Mouse (Mus musculus): ENCODE data around the gene A930004D18Rik. TPM values are rescaled to one million over a fixed set of nuclear protein-coding genes. Genes with fewer than 3 reads are reported as not detected.
A peak's percentile ranks its signal among the peaks of the same experiment; 100 is the strongest.

Gene A930004D18Rik
- 14.5 and 14.9 TPM in 2 replicates for polyA plus RNA-seq (2016; fragmentation: Nextera tagmentation; extraction: Ambion mirVana)

DNA sequence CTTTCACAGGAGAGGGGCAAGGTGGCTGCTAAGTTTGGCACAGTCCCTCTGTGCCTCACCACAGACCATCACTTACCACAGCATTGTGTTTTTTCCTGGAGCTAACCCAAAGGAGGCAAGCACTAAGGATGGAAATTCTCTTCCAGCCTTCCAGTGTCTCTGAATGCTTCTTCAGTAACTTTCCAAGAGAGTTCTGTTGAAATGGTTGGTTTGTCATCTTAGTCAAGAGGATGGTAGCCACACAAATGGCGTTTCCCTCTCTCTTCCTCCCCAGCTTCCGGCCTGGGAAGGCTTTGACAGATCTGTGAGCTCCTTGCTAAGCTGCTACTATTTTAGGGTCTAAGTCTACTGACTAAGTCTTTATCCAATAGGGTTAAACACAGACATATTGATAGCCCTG, at the start of gene A930004D18Rik:
TSS of gene A930004D18Rik (minus strand) at position 247 of the 400 bp plus-strand sequence.
- no peak within 1 kb of the TSS for H3K4me3 ChIP-seq
- H3K36me3 ChIP-seq: no peaks in the 10 kb centered on the region
- no peaks in the 10 kb centered on the region for H3K9me3 ChIP-seq
- H3K27me3 ChIP-seq (ENCODE audit: insufficient read depth, poor library complexity, severe bottlenecking): no peaks in the 10 kb centered on the region
- 20% methylated on average over 2 of the region's 2 CpGs for WGBS
- peaks cover 68% of the 10 kb centered on the region for H3K4me1 ChIP-seq
- peak within 1 kb of the TSS; percentile 100 for H3K27ac ChIP-seq
- DNase-seq (ENCODE audit: low spot score): no peak

DNA sequence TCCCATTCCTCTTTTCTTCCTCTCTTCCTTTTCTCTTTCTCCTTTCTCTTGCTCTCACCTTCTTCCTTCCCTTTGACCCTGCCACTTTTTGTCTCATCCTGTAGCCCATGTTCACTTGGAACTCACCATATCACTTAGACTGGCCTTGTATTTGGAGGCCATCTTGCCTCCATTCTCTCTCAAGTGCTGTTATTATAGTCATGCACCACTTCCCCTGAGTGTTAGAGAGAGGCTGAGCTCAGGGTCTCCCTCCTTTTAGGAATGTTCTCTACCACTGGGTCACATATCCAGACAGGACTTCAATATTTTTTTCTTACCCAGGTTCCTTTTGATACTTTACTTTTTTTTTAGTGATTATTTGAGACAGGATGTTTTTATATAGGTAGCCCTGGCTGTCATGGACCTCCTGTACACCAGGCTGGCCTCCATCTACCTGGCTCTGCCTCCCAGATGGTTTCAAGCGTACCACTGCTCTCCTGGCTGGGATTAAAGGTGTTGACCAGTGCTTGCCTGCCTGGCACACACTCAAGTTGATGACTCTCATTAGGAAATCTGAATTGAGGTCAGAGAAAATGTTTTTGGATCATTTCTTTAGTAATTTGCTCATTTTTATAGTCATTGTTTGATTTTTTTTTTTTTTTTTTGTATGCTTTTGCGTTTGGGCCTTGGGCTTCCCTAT, 42.8 kb upstream of the A930004D18Rik start:
- Histone ChIP-seq H3K27ac (no peak overlapping the region), H3K27me3 (ENCODE audit: insufficient read depth, poor library complexity, severe bottlenecking) (no peaks in the 10 kb centered on the region), H3K4me1 (no peaks in the 10 kb centered on the region), H3K4me3 (no peak overlapping the region), H3K9me3 (no peaks in the 10 kb centered on the region), H3K36me3 (peaks cover 72% of the 10 kb centered on the region)
- no peak for DNase-seq (ENCODE audit: low spot score)
- WGBS: 92% methylated on average over 2 of the region's 2 CpGs

DNA sequence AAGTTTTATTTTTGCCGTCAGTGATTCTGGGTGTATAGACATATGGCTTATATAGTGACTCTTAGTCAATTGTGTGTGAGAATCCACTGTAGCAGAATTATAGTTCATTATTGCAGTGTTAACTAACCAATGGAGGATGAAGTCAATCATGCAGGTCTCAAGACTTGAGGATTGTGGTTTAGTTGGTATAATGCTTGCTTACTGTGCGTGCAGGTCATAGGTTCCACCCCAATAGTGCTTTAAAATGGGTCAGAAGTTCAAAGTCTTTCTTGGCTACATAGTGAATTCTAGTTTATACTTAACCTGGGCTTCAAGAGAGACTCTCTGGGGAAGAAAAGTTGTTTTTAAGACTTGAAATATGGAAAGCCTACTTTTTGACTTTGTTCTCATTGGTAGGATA, 34.4 kb upstream of the A930004D18Rik start:
- no peak overlapping the region for H3K4me3 ChIP-seq
- no peak overlapping the region for H3K27ac ChIP-seq
- H3K36me3 ChIP-seq: peaks cover 57% of the 10 kb centered on the region
- WGBS: 92% methylated on average over 2 of the region's 2 CpGs
- H3K27me3 ChIP-seq (ENCODE audit: insufficient read depth, poor library complexity, severe bottlenecking): no peaks in the 10 kb centered on the region
- no peaks in the 10 kb centered on the region for H3K9me3 ChIP-seq
- no peak for DNase-seq (ENCODE audit: low spot score)
- no peaks in the 10 kb centered on the region for H3K4me1 ChIP-seq

DNA sequence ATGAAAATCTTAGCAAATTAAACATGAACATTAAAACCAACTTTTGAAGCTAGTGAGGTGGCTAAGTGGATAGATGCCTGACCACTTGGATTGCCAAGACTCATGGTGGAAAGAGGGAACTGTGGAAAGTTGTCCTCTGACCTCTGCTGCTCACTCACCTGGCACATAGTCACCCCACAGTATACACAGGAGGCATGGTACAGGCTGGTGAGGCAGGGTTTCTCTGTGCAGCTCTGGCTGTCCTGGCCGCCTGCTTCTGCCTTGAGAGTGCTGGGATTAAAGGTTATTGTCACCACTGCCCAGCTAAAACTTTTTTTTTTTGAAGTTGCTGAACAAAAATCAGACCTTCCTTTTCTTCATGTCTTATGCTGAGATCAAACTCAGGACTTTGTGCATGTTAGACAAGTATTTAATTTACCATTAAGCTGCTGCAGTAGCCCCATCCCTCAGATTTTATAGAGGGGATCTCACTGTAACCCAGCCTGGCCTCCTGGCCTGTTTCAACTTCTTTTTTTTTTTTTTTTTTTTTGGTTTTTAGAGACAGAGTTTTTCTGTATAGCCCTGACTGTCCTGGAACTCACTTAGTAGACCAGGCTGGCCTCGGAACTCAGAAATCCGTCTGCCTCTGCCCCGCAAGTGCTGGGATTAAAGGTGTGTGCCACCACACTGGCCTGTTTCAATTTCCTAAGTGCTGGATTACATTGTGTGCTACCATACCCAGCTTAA, 30.7 kb upstream of the A930004D18Rik start:
- 93% methylated on average over 4 of the region's 4 CpGs for WGBS
- Histone ChIP-seq H3K27me3 (ENCODE audit: insufficient read depth, poor library complexity, severe bottlenecking) (no peaks in the 10 kb centered on the region), H3K4me1 (peaks cover 13% of the 10 kb centered on the region), H3K36me3 (peaks cover 38% of the 10 kb centered on the region), H3K4me3 (no peak overlapping the region), H3K27ac (no peak overlapping the region), H3K9me3 (no peaks in the 10 kb centered on the region)
- DNase-seq (ENCODE audit: low spot score): no peak

DNA sequence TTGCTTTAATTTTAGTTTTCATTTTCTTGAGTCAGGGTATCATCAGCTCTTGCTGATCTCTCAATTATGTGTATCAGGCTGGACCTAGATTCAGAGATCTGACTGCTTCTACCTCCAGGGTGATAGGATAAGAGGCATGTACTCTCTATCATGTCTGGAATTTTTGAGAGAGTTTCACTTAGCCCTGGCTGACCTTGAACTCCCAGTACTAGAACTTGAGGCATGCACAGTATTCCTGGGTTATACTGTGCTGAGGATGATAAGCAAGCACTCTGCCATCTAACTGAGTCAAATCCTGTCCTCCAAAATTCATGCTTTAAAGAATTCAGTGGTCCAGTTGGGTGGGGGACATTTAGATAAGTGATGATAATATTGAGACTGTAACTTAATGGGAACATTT, 28.9 kb upstream of the A930004D18Rik start:
- Histone ChIP-seq H3K27ac (no peak overlapping the region), H3K4me3 (peak overlapping the region; percentile 93), H3K27me3 (ENCODE audit: insufficient read depth, poor library complexity, severe bottlenecking) (no peaks in the 10 kb centered on the region), H3K36me3 (peaks cover 22% of the 10 kb centered on the region), H3K9me3 (no peaks in the 10 kb centered on the region), H3K4me1 (peaks cover 13% of the 10 kb centered on the region)
- DNase-seq (ENCODE audit: low spot score): no peak

DNA sequence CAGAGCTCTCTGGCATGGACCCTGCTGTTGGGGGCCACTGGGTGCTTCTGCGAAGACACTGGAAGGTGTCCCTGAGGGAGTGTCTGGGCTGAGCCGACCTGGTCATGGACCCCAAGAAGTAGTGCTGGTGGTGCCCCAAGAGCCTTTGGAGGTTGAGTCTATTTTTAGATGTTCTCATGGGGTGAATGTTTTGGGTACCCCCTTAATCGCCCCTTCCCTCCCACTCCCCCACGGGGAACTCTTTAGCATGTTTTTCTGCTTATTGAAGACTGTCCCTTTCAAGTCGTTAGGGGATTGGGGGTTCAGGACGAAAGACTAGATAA, 28.1 kb upstream of the A930004D18Rik start:
- WGBS: 9% methylated on average over 6 of the region's 6 CpGs
- peaks cover 19% of the 10 kb centered on the region for H3K36me3 ChIP-seq
- no peaks in the 10 kb centered on the region for H3K27me3 ChIP-seq (ENCODE audit: insufficient read depth, poor library complexity, severe bottlenecking)
- H3K27ac ChIP-seq: peak overlapping the region; percentile 99
- no peak for DNase-seq (ENCODE audit: low spot score)
- H3K9me3 ChIP-seq: no peaks in the 10 kb centered on the region
- peak overlapping the region; percentile 93 for H3K4me3 ChIP-seq
- peaks cover 13% of the 10 kb centered on the region for H3K4me1 ChIP-seq

DNA sequence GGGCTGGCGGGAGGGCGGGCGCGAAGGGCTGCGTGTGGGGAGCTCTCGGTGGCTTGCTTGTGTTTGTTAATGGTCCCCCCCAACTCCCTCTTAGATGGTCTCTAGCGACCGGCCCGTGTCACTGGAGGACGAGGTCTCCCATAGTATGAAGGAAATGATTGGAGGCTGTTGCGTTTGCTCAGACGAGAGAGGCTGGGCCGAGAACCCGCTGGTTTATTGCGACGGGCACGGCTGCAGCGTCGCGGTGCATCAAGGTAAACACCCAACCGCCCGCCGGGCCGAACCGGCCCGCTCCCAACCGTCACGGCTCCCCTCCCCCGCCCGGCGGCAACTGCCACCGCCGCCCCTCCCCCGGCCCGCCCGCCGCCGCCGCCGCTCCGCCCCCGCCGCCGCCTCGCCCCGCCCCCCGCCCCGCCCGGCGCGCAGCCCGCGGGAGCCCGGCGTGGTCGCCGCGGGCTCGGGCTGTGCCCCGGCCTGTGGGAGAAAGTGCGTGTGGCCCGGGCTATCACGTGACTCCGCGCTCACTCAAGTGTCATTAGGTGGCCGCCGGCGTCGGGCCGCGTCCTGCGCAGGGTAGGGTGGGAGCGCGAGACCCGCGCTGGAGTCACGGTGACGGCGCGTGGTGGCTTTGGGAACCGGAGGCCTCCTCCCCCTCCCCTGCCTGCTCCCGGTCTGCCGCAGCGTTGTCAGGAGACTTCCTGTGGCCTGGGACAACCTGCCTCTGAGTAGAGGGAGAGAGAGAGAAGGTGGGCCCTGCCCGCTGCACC, 27.6 kb upstream of the A930004D18Rik start:
- no peaks in the 10 kb centered on the region for H3K9me3 ChIP-seq
- 2% methylated on average over 62 of the region's 85 CpGs for WGBS
- H3K27ac ChIP-seq: peak overlapping the region; percentile 99
- no peaks in the 10 kb centered on the region for H3K27me3 ChIP-seq (ENCODE audit: insufficient read depth, poor library complexity, severe bottlenecking)
- DNase-seq (ENCODE audit: low spot score): peak; percentile 90
- peaks cover 13% of the 10 kb centered on the region for H3K4me1 ChIP-seq
- peak overlapping the region; percentile 93 for H3K4me3 ChIP-seq
- peaks cover 19% of the 10 kb centered on the region for H3K36me3 ChIP-seq

DNA sequence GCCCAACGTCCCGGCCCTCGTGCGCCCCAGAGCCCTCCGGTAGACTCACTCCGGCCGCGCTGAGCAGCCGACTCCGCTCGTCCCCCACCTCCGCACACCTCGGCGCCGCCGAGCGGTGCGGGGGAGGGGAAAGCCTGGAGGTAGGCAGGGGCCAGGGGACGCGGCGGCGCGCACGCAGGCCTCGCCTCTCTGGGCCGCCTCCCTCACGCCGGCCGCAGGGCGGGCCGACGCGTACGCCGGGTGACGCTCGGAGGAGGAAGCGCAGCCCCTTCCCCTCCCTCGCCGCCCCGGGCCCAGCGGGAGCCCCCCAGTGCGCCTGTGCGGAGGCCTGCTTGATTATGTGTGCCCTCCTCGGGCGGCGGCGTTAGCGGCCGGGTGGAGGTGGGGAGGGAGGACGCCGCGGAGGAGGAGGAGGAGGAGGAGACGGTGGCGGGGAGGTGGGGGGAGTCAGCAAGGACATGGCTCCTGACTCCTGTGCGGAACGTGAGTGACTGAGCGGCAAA, 26.9 kb upstream of the A930004D18Rik start:
- Histone ChIP-seq H3K4me3 (peak overlapping the region; percentile 93), H3K9me3 (no peaks in the 10 kb centered on the region), H3K27ac (peak overlapping the region; percentile 99), H3K4me1 (peaks cover 13% of the 10 kb centered on the region), H3K27me3 (ENCODE audit: insufficient read depth, poor library complexity, severe bottlenecking) (no peaks in the 10 kb centered on the region), H3K36me3 (peaks cover 16% of the 10 kb centered on the region)
- WGBS: under 1% methylated on average over 53 of the region's 58 CpGs
- DNase-seq (ENCODE audit: low spot score): peak; percentile 96

DNA sequence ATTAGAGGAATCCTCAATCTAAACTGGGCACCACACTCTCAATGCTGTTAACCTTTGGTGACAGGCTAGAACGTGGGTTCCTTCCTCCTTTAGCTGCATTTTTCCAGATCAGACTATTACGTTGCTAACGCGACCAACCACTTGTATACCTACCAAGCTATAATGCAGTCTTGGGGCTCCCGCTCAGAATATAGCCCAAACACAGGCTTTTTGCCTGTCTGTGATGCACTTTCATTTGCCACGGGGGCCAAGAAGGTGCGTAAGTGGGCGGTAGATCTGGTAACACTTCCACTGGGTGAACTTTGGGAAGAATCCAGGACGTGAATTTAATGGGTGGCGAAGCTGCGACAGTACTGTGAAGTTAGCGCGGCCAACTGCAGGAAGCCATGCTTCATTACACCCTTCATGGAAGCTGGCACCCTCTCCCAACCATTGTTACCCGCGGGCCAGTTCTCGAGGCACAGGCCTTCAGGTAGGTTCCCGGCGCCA, 26.3 kb upstream of the A930004D18Rik start:
- Histone ChIP-seq H3K27ac (peak overlapping the region; percentile 99), H3K4me1 (peaks cover 13% of the 10 kb centered on the region), H3K4me3 (peak overlapping the region; percentile 93), H3K9me3 (no peaks in the 10 kb centered on the region), H3K27me3 (ENCODE audit: insufficient read depth, poor library complexity, severe bottlenecking) (no peaks in the 10 kb centered on the region), H3K36me3 (peaks cover 14% of the 10 kb centered on the region)
- under 1% methylated on average over 18 of the region's 18 CpGs for WGBS
- DNase-seq (ENCODE audit: low spot score): peak; percentile 85

DNA sequence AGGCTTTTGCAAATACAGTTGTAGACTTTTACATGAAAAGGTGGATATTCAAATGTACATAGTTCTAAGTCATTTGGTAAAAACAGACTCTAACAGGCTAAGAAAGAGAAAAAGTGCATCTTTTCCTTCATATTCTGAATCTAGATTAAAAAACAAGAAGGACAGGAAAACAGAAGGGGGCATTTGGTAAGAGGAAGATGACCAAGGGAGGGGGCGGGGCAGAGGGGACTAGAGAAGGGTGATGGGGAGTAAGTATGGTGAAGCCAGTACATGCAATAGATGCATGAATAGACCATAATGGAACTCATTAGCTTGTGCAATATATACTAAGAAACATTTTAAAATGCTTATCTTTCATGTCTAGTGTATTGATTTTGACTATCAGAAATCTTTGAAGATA, 22.9 kb upstream of the A930004D18Rik start:
- Histone ChIP-seq H3K36me3 (0 out of 2 replicates have a peak, but pooled peaks cover 1% of the 10 kb centered on the region), H3K27ac (no peak overlapping the region), H3K4me1 (peaks cover under 1% of the 10 kb centered on the region; the same call in 1 of the 2 replicates), H3K9me3 (no peaks in the 10 kb centered on the region), H3K27me3 (ENCODE audit: insufficient read depth, poor library complexity, severe bottlenecking) (no peaks in the 10 kb centered on the region), H3K4me3 (no peak overlapping the region)
- DNase-seq (ENCODE audit: low spot score): no peak
- WGBS: 87% methylated on average over 1 of the region's 1 CpGs

DNA sequence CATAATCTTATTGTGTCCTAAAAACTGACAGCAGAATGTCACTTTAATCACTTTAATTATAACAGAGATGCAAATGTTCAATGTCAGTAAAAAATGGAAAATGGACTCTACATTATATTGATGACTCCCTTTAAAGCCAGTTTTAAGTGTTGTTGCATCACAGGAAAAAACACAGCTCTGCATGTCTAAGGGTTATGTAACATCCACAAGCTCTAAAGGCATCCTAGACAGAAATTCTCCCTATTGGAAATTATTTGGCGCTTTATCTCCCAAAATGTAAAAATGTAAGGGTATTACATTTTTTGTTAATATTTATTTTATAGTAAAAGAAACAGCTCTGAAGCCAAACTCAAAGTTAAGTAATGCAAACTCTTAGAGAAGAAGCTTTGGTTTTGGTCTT, 22.4 kb upstream of the A930004D18Rik start:
- H3K9me3 ChIP-seq: no peaks in the 10 kb centered on the region
- WGBS: 88% methylated on average over 1 of the region's 1 CpGs
- no peaks in the 10 kb centered on the region for H3K27me3 ChIP-seq (ENCODE audit: insufficient read depth, poor library complexity, severe bottlenecking)
- no peak overlapping the region; the same call in 1 of the 2 replicates for H3K27ac ChIP-seq
- no peak for DNase-seq (ENCODE audit: low spot score)
- H3K36me3 ChIP-seq: no peaks in the 10 kb centered on the region
- no peak overlapping the region for H3K4me3 ChIP-seq
- H3K4me1 ChIP-seq: no peaks in the 10 kb centered on the region; the same call in 1 of the 2 replicates

DNA sequence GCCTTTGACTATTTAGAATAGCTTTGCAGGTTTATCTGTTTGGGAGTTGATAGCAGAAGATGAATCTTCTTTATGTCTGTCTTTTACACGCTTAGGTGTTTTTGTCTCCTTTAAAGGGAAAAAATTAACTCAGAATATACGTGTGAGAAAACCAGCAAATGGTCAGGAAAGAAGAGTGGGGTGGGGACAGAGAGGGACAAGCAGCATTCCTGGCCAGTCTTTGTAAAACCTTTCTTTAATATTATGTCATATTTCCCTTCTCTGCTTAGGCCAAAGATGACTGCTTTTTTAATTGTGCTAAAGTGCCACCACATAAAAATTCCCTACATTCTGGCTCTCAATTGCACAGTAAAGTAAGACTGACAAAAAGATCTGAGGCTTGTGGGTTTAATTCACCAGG, 21.5 kb upstream of the A930004D18Rik start:
- Histone ChIP-seq H3K4me3 (peak overlapping the region; percentile 73), H3K4me1 (peaks cover 3% of the 10 kb centered on the region; the same call in 1 of the 2 replicates), H3K27me3 (ENCODE audit: insufficient read depth, poor library complexity, severe bottlenecking) (no peaks in the 10 kb centered on the region), H3K36me3 (no peaks in the 10 kb centered on the region), H3K27ac (peak overlapping the region; percentile 99), H3K9me3 (no peaks in the 10 kb centered on the region)
- DNase-seq (ENCODE audit: low spot score): no peak
- 23% methylated on average over 2 of the region's 2 CpGs for WGBS

All from heart, embryonic 10.5 days (tissue).